Mouse (Mus musculus): ENCODE data around the gene Oat.

The Oat gene

GRCm38 (mm10) chr7:132589610-132590009, 13.4 kb upstream of the Oat start:
- no peak for DNase-seq

DNA sequence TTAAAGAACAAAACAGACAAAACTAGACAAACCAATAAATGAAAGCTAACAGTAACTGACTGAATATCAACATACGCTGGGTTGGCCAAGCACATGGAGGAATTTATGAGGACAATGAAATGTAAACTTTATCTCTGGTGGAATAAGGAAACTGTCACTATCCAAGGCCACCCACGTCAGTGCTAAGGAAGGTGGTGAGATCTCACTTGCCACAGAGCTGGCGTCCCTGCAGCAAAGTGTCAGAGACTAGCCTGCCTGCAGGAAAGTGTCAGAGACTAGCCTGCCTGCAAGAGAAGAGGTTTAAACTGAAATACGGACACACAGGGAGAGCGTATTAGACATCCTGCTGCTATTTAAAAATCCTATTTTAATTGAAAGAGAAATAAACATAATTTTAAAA, 11.0 kb upstream of the Oat start:
- DNase-seq = no peak

GRCm38 (mm10) chr7:132585695-132586491, 9.7 kb upstream of the Oat start:
- no peak for DNase-seq

DNA sequence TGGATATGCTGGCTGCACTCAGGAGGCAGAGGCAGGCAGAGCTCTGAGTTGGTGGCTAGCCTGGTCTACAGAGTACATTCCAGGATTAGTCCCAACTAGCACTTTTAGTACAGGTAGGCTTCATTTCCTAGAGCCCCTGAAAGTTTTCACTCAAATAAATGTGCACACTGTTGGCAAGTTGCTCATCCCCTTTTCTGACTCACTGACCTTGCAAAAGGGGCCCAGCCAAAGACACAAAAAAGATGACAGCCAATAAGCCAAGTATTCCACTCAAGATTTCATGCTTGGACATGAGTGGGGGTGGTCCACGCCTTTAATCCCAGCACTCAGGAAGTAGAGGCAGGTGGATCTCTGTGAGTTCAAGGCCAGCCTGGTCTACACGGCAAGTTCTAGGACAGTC, 5.2 kb upstream of the Oat start:
- no peak for DNase-seq

- no peak for DNase-seq
Measured at GRCm38 (mm10) chr7:132580511-132580910, 4.3 kb upstream of the Oat start.

- DNase-seq = no peak
Measured at GRCm38 (mm10) chr7:132576891-132577290, 693 bp upstream of the Oat start.

DNA sequence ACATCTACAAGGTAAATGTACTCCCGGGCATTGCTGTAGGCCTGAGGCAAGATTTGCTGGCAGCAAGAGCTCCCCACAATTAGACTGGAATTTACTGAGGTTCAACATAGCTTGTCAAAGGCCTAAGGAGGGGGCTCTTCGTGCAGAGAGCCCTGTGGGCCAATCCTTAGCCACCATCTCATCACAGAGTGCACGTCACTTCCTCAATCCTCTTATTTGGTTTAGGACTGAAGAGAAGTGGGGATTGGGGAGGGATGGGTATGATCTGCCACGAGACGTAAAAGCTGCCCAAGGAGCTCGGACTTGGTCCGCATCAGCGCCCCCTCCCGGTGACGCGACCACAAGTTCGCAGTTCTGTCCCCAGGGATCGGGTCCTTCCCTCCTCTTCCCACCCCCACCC, 575 bp downstream of the Oat start:
- DNase-seq = peak; percentile 90

GRCm38 (mm10) chr7:132574646-132575045, 1.6 kb downstream of the Oat start:
- no peak for DNase-seq

DNA sequence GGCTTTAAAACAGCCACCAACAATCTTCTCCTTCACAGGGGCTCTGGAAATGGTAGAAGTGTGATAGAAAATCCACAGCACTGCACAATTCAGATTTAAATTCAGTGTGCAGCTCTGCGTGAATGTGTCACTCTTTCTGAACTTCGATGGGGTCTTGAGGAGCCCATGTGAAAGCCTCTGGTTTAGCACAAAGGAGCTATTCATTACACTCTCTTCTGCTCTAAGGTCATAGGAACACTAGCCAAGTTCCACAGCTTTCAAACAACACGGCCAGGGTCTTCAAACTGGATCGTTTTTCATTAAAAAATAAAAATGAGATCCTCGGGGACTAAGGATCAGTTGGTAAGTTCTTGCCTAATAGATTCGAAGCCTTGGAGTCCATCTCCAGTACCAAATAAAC, 3.0 kb downstream of the Oat start:
- no peak for DNase-seq

- DNase-seq = no peak
Measured at GRCm38 (mm10) chr7:132572738-132573137, 3.5 kb downstream of the Oat start.

DNA sequence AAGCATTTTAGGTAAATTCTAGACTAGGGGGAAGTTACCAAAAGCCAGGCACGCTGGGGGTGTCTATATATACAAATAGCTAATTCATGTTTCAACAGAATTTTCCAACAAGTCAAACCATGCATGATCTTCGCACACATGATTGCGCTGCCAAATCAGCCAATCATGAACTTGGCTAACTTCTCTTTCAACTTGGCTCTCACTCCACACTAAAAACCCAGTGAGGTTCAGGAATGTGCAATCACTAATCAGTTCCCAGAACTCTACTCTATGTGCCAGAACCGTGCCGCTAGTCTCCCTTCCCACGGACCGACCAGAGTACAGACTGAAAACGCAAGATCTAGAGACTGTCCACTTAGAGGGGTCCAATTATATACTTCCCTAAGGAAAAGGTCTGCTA, 4.7 kb downstream of the Oat start:
- DNase-seq = peak; percentile 22

DNA sequence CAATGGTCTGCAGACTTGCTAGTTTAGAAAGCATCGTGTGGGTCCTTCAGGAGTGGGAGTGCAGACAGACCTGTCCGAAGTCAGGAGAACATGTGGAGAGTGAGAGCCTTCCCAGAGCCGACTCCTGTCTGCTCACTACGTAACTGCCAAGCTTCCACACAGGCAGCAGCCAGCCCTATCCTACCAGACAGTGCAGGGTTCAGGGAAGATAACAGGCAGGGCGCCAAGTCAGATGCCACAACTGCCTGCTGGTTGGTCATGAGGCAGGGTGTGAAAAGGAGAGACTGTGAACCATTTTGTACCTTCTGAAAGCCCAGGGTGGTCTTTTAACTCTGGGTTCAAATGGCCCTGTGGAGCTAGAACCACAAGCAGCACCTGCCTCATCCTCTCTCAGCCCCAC, 6.1 kb downstream of the Oat start:
- DNase-seq = peak; percentile 69

DNA sequence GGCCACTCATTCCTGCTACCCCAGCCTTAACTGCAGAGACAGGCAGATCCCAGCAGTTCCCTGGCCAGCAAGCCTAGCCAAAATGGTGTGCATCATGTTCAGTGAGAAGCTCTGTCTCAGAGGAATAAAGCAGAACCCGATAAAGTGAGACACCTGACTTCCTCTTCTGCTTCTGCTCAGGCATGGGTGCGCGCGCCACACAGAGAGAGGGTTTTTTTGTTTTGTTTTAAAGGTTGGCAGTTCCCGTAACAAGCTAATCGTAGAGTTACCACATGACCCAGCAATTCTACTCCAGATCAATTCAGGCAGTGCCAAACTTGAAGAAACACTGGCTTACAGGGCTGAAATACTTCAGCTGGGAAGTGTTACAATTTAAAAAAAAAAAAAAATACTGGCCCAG, 7.4 kb downstream of the Oat start:
- no peak for DNase-seq

GRCm38 (mm10) chr7:132565831-132566230, 10.4 kb downstream of the Oat start:
- DNase-seq = peak; percentile 56

DNA sequence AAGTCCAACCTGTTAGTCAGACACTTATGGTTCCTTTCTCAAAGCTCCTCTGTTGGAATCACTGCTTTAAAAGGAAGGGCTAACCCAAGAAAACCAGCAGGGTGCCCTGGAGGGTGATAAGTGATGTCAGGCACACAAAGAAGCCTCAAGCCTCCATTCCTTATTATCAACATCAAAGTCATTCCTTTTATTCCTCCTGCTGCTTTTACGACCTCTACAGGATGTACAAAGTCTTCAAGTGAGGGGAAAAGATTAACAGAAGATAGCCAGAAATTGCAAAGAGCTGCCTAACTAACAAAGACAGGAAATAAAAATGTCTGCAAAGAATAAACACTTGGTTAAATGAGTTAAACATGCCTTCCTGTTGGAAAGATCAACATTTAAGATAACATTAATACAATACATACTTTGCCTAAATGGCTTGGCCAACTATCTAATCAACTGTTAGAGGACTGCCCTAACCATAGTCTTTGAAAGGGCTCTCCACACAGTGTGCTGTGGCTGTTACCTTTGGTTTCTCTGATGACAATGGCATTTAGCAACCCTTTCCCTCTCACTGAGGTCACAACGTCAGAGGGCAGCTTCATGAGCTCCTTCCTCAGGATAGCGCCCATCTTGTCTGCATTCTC, 16.9 kb downstream of the Oat start:
- no peak for DNase-seq

GRCm38 (mm10) chr7:132558141-132558736, 18.0 kb downstream of the Oat start:
- no peak for DNase-seq

- DNase-seq = no peak
Measured at GRCm38 (mm10) chr7:132556575-132556974, 19.6 kb downstream of the Oat start.

GRCm38 (mm10) chr7:132555911-132556310, 20.3 kb downstream of the Oat start:
- no peak for DNase-seq

DNA sequence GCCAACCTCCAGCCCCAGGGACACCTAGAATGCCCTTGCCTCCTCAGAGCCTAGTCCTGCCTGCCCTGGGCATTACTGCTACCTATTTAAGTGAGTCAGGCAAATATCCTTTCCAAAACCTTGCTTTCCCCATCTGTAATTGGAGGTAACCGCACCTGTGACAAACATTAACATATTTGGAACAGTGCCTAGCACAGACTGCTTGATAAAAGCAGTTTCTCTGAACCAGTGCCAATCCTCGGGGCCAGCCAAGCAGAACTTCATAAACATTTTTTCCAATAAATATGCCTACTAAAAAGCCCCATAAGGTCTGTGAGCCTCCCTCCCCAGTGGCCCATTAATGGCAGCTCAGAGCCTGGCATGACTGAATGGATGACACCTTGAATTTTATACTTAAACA, 22.1 kb downstream of the Oat start:
- DNase-seq = peak; percentile 61

DNA sequence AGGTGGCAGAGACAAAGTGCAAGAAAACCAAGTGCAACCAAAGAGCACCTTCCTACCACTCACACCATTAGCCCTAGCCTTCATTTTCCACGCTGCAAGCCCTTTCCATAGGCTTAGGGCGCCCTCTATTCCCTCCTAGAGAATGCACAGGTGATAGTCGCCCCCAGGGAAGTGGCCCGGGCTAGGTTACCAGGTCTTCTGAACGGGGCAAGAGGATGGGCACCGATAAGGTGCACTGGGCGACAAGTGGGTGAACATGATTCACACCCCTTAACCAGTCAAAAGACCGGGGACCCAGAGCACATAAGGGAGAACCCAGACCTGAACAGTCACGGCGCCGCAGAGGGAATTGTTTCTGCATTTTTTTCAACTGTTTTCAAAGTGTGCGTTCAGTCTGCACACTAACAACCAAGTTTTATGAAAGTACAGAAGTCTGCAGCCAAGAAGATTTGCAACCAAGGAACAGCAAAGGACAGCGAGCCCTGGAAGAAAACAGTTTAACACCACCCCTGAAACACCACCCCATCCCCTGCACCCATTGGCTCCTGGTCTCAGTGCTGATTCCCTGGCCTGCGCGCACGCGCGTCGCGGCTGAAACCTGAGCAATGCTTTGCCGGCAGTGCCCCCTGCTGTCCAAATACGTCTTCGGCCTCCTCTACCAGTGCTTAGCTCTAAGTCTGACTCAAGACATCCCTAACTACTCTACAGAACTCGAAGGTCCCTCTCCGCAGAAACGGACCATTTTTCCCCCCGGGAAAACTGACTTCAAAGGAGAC, 24.7 kb downstream of the Oat start:
- DNase-seq = peak; percentile 98

- DNase-seq = no peak
Measured at GRCm38 (mm10) chr7:132547126-132547525, 29.1 kb downstream of the Oat start.

- no peak for DNase-seq
Measured at GRCm38 (mm10) chr7:132542427-132542826, 33.8 kb downstream of the Oat start.

- no peak for DNase-seq
Measured at GRCm38 (mm10) chr7:132541566-132541965, 34.6 kb downstream of the Oat start.
